Mouse (Mus musculus): ENCODE data around the gene Atxn1. TPM values are rescaled to one million over a fixed set of nuclear protein-coding genes. Genes with fewer than 3 reads are reported as not detected.

Gene Atxn1
- polyA plus RNA-seq, 1 experiment from 2014 or later: 10.4 TPM

GRCm38 (mm10) chr13:45786409-45786808, 178.4 kb downstream of the Atxn1 start:
- H3K27ac ChIP-seq (ENCODE audit: low read length): no peak overlapping the region
- H3K9me3 ChIP-seq (replicated peaks; ENCODE audit: control insufficient read depth, low read length, poor library complexity, severe bottlenecking): no peaks in the 10 kb centered on the region
- no peak overlapping the region for H3K4me2 ChIP-seq (ENCODE audit: low read length)
- WGBS: 86% methylated on average over 7 of the region's 7 CpGs
- peaks cover 3% of the 10 kb centered on the region; the same call in 1 of the 2 replicates for H3K36me3 ChIP-seq (ENCODE audit: control insufficient read depth, insufficient read depth, low read length)
- ATAC-seq: no peak
- H3K4me3 ChIP-seq (ENCODE audit: low read depth, low read length): no peak overlapping the region
- H3K27me3 ChIP-seq (ENCODE audit: control insufficient read depth, insufficient read depth, low read depth, low read length): no peaks in the 10 kb centered on the region
- no peaks in the 10 kb centered on the region for H3K4me1 ChIP-seq (ENCODE audit: control insufficient read depth, insufficient read depth, low read length)
- H3K9ac ChIP-seq (ENCODE audit: low read depth, low read length): no peak overlapping the region

GRCm38 (mm10) chr13:45783681-45784080, 181.1 kb downstream of the Atxn1 start:
- WGBS: 72% methylated on average over 10 of the region's 10 CpGs
- H3K27ac ChIP-seq (ENCODE audit: low read length): no peak overlapping the region
- no peaks in the 10 kb centered on the region for H3K9me3 ChIP-seq (replicated peaks; ENCODE audit: control insufficient read depth, low read length, poor library complexity, severe bottlenecking)
- no peak overlapping the region for H3K4me2 ChIP-seq (ENCODE audit: low read length)
- H3K9ac ChIP-seq (ENCODE audit: low read depth, low read length): no peak overlapping the region
- no peak for ATAC-seq
- H3K27me3 ChIP-seq (ENCODE audit: control insufficient read depth, insufficient read depth, low read depth, low read length): no peaks in the 10 kb centered on the region
- H3K4me1 ChIP-seq (ENCODE audit: control insufficient read depth, insufficient read depth, low read length): no peaks in the 10 kb centered on the region
- no peak overlapping the region for H3K4me3 ChIP-seq (ENCODE audit: low read depth, low read length)
- H3K36me3 ChIP-seq (ENCODE audit: control insufficient read depth, insufficient read depth, low read length): no peaks in the 10 kb centered on the region; the same call in 1 of the 2 replicates

GRCm38 (mm10) chr13:45778750-45779149, 186.1 kb downstream of the Atxn1 start:
- ATAC-seq: no peak
- Histone ChIP-seq H3K4me1 (ENCODE audit: control insufficient read depth, insufficient read depth, low read length) (peaks cover 16% of the 10 kb centered on the region), H3K4me2 (ENCODE audit: low read length) (no peak overlapping the region), H3K9me3 (replicated peaks; ENCODE audit: control insufficient read depth, low read length, poor library complexity, severe bottlenecking) (no peaks in the 10 kb centered on the region), H3K4me3 (ENCODE audit: low read depth, low read length) (no peak overlapping the region), H3K36me3 (ENCODE audit: control insufficient read depth, insufficient read depth, low read length) (no peaks in the 10 kb centered on the region), H3K27me3 (ENCODE audit: control insufficient read depth, insufficient read depth, low read depth, low read length) (no peaks in the 10 kb centered on the region), H3K27ac (ENCODE audit: low read length) (peak overlapping the region; percentile 33; the same call in 1 of the 2 replicates), H3K9ac (ENCODE audit: low read depth, low read length) (no peak overlapping the region)
- 89% methylated on average over 5 of the region's 5 CpGs for WGBS

- H3K27me3 ChIP-seq (ENCODE audit: control insufficient read depth, insufficient read depth, low read depth, low read length): no peaks in the 10 kb centered on the region
- H3K9me3 ChIP-seq (replicated peaks; ENCODE audit: control insufficient read depth, low read length, poor library complexity, severe bottlenecking): no peaks in the 10 kb centered on the region
- H3K9ac ChIP-seq (ENCODE audit: low read depth, low read length): no peak overlapping the region
- no peak overlapping the region for H3K4me3 ChIP-seq (ENCODE audit: low read depth, low read length)
- WGBS: 29% methylated on average over 9 of the region's 9 CpGs
- H3K4me2 ChIP-seq (ENCODE audit: low read length): no peak overlapping the region
- H3K36me3 ChIP-seq (ENCODE audit: control insufficient read depth, insufficient read depth, low read length): no peaks in the 10 kb centered on the region
- peaks cover 22% of the 10 kb centered on the region for H3K4me1 ChIP-seq (ENCODE audit: control insufficient read depth, insufficient read depth, low read length)
- ATAC-seq: no peak
- peak overlapping the region; percentile 63 for H3K27ac ChIP-seq (ENCODE audit: low read length)
These were observed 186.6 kb downstream of the Atxn1 start for GRCm38 (mm10) chr13:45778171-45778570.

GRCm38 (mm10) chr13:45775516-45775915, 189.3 kb downstream of the Atxn1 start:
- H3K4me3 ChIP-seq (ENCODE audit: low read depth, low read length): no peak overlapping the region
- H3K27me3 ChIP-seq (ENCODE audit: control insufficient read depth, insufficient read depth, low read depth, low read length): no peaks in the 10 kb centered on the region
- no peak overlapping the region for H3K27ac ChIP-seq (ENCODE audit: low read length)
- H3K9me3 ChIP-seq (replicated peaks; ENCODE audit: control insufficient read depth, low read length, poor library complexity, severe bottlenecking): no peaks in the 10 kb centered on the region
- no peak for ATAC-seq
- 100% methylated on average over 1 of the region's 1 CpGs for WGBS
- H3K36me3 ChIP-seq (ENCODE audit: control insufficient read depth, insufficient read depth, low read length): no peaks in the 10 kb centered on the region
- no peak overlapping the region for H3K4me2 ChIP-seq (ENCODE audit: low read length)
- no peak overlapping the region for H3K9ac ChIP-seq (ENCODE audit: low read depth, low read length)
- H3K4me1 ChIP-seq (ENCODE audit: control insufficient read depth, insufficient read depth, low read length): peaks cover 25% of the 10 kb centered on the region

- Histone ChIP-seq H3K27ac (ENCODE audit: low read length) (peak overlapping the region; percentile 65), H3K4me1 (ENCODE audit: control insufficient read depth, insufficient read depth, low read length) (peaks cover 25% of the 10 kb centered on the region), H3K9me3 (replicated peaks; ENCODE audit: control insufficient read depth, low read length, poor library complexity, severe bottlenecking) (no peaks in the 10 kb centered on the region), H3K4me2 (ENCODE audit: low read length) (peak overlapping the region; percentile 24; the same call in 1 of the 2 replicates), H3K27me3 (ENCODE audit: control insufficient read depth, insufficient read depth, low read depth, low read length) (no peaks in the 10 kb centered on the region), H3K4me3 (ENCODE audit: low read depth, low read length) (no peak overlapping the region), H3K9ac (ENCODE audit: low read depth, low read length) (peak overlapping the region; percentile 16; the same call in 1 of the 2 replicates), H3K36me3 (ENCODE audit: control insufficient read depth, insufficient read depth, low read length) (no peaks in the 10 kb centered on the region)
- peak; percentile 42; the same call in 1 of the 2 replicates for ATAC-seq
- 48% methylated on average over 21 of the region's 21 CpGs for WGBS
These were observed 191.2 kb downstream of the Atxn1 start for GRCm38 (mm10) chr13:45773381-45774168.

- Histone ChIP-seq H3K9ac (ENCODE audit: low read depth, low read length) (no peak overlapping the region), H3K36me3 (ENCODE audit: control insufficient read depth, insufficient read depth, low read length) (no peaks in the 10 kb centered on the region), H3K27ac (ENCODE audit: low read length) (no peak overlapping the region), H3K4me1 (ENCODE audit: control insufficient read depth, insufficient read depth, low read length) (peaks cover 12% of the 10 kb centered on the region), H3K9me3 (replicated peaks; ENCODE audit: control insufficient read depth, low read length, poor library complexity, severe bottlenecking) (no peaks in the 10 kb centered on the region), H3K27me3 (ENCODE audit: control insufficient read depth, insufficient read depth, low read depth, low read length) (no peaks in the 10 kb centered on the region), H3K4me2 (ENCODE audit: low read length) (no peak overlapping the region), H3K4me3 (ENCODE audit: low read depth, low read length) (no peak overlapping the region)
- 93% methylated on average over 11 of the region's 11 CpGs for WGBS
- no peak for ATAC-seq
These were observed 195.1 kb downstream of the Atxn1 start for GRCm38 (mm10) chr13:45769757-45770156.

GRCm38 (mm10) chr13:45768250-45768649, 196.6 kb downstream of the Atxn1 start:
- Histone ChIP-seq H3K9ac (ENCODE audit: low read depth, low read length) (no peak overlapping the region), H3K27ac (ENCODE audit: low read length) (no peak overlapping the region), H3K4me2 (ENCODE audit: low read length) (no peak overlapping the region), H3K27me3 (ENCODE audit: control insufficient read depth, insufficient read depth, low read depth, low read length) (no peaks in the 10 kb centered on the region), H3K4me3 (ENCODE audit: low read depth, low read length) (no peak overlapping the region), H3K9me3 (replicated peaks; ENCODE audit: control insufficient read depth, low read length, poor library complexity, severe bottlenecking) (no peaks in the 10 kb centered on the region), H3K36me3 (ENCODE audit: control insufficient read depth, insufficient read depth, low read length) (no peaks in the 10 kb centered on the region), H3K4me1 (ENCODE audit: control insufficient read depth, insufficient read depth, low read length) (peaks cover 4% of the 10 kb centered on the region; the same call in 1 of the 2 replicates)
- 93% methylated on average over 3 of the region's 3 CpGs for WGBS
- ATAC-seq: no peak

- H3K9ac ChIP-seq (ENCODE audit: low read depth, low read length): no peak overlapping the region
- H3K4me3 ChIP-seq (ENCODE audit: low read depth, low read length): no peak overlapping the region
- H3K4me2 ChIP-seq (ENCODE audit: low read length): no peak overlapping the region
- H3K27ac ChIP-seq (ENCODE audit: low read length): no peak overlapping the region
- ATAC-seq: no peak
- no peaks in the 10 kb centered on the region for H3K27me3 ChIP-seq (ENCODE audit: control insufficient read depth, insufficient read depth, low read depth, low read length)
- no peaks in the 10 kb centered on the region for H3K36me3 ChIP-seq (ENCODE audit: control insufficient read depth, insufficient read depth, low read length)
- 87% methylated on average over 5 of the region's 5 CpGs for WGBS
- peaks cover 5% of the 10 kb centered on the region for H3K4me1 ChIP-seq (ENCODE audit: control insufficient read depth, insufficient read depth, low read length)
- H3K9me3 ChIP-seq (replicated peaks; ENCODE audit: control insufficient read depth, low read length, poor library complexity, severe bottlenecking): no peaks in the 10 kb centered on the region
These were observed 200.5 kb downstream of the Atxn1 start for GRCm38 (mm10) chr13:45764354-45764753.
